Comparison of ENCODE assay signal across 26 mouse cellular contexts in the genomic region with DNA sequence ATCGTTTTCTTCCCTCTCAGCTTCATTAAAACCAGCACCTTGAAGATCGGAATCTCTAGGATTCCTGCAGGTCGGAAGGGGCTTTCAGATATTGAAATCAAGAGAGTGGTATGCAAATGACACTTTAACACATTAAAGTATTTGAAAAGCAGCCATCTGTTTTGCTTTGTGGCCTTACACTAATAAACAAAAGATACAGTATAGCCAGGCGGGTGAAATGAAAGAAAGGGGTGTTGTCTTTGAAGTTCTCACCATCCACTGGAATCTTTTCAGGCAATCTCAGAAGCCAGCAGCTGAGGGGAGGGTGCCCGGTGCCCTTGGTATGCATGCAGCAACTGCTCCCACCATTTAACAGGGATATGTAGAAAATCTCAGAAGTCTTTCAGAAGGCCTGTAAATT. TPM values are rescaled to one million over a fixed set of nuclear protein-coding genes. Genes with fewer than 3 reads are reported as not detected.
A peak's percentile ranks its signal among the peaks of the same experiment; 100 is the strongest.
DNase-seq lines count a peak whose midpoint lies in the region; ATAC-seq lines count a peak whose summit lies in the region.
"Had no signal": no experiment of that assay in that cellular context is flagged by ENCODE, and none has a peak within 500 bp of the region (broad histone marks: within the 10 kb centered on the region; RNA-seq: fewer than 3 reads in every experiment).

No protein-coding gene starts in this region.

- 17% methylated on average over 5 of the region's 5 CpGs for WGBS in hindbrain, embryonic 14.5 days
- WGBS in hindbrain, embryonic 13.5 days, result 9% methylated on average over 5 of the region's 5 CpGs
- WGBS in neural tube, embryonic 11.5 days, result 12% methylated on average over 5 of the region's 5 CpGs
- 49% methylated on average over 5 of the region's 5 CpGs for WGBS in neural tube, embryonic 15.5 days

- H3K4me1 ChIP-seq in hindbrain, embryonic 14.5 days (replicated peaks; ENCODE audit: control insufficient read depth, insufficient read depth, low read length), result peaks cover 6% of the 10 kb centered on the region
- H3K4me1 ChIP-seq in hindbrain, embryonic 13.5 days (replicated peaks), result peaks cover 25% of the 10 kb centered on the region
- H3K4me1 ChIP-seq in neural tube, embryonic 11.5 days (ENCODE audit: control insufficient read depth, insufficient read depth, low read length), result peaks cover 47% of the 10 kb centered on the region
- H3K4me1 ChIP-seq in neural tube, embryonic 15.5 days, result peaks cover 27% of the 10 kb centered on the region

- H3K9me3 ChIP-seq in hindbrain, embryonic 14.5 days (ENCODE audit: control insufficient read depth, low read length), result no peaks in the 10 kb centered on the region
- no peaks in the 10 kb centered on the region for H3K9me3 ChIP-seq in hindbrain, embryonic 13.5 days
- no peaks in the 10 kb centered on the region for H3K9me3 ChIP-seq in neural tube, embryonic 11.5 days (ENCODE audit: control insufficient read depth, low read length)
- H3K9me3 ChIP-seq in neural tube, embryonic 15.5 days (replicated peaks), result no peaks in the 10 kb centered on the region
- H3K9me3 ChIP-seq: G1E; heart, embryonic 15.5 days; hindbrain, embryonic 10.5 days had no signal

- DNase-seq in embryo, embryonic 10 days (ENCODE audit: low spot score), result peak; percentile 6
- DNase-seq in embryo, embryonic 11 days, result no peak
- peak; percentile 24 for DNase-seq in hindbrain, embryonic 14.5 days (ENCODE audit: low spot score)
- DNase-seq in neural tube, embryonic 11.5 days (ENCODE audit: low spot score), result peak; percentile 21
- DNase-seq in retina, embryonic 14.5 days (ENCODE audit: low spot score), result peak; percentile 38
- no peak for DNase-seq in left cerebral cortex, postnatal 4 days
- DNase-seq: adrenal gland, postnatal 10 days; B cell, adult 2 months; cerebellum, adult 11-12 months; cerebellum, adult 9-10 months; cerebellum, postnatal 25 days; gastrocnemius, postnatal 10 days; heart, adult 18-20 months; heart, postnatal 14 days had no signal

- no peaks in the 10 kb centered on the region for H3K36me3 ChIP-seq in hindbrain, embryonic 14.5 days (replicated peaks; ENCODE audit: control insufficient read depth, insufficient read depth)
- H3K36me3 ChIP-seq in hindbrain, embryonic 13.5 days, result no peaks in the 10 kb centered on the region
- no peaks in the 10 kb centered on the region for H3K36me3 ChIP-seq in neural tube, embryonic 11.5 days (ENCODE audit: control insufficient read depth, insufficient read depth, low read length)
- no peaks in the 10 kb centered on the region for H3K36me3 ChIP-seq in neural tube, embryonic 15.5 days
- H3K36me3 ChIP-seq: embryonic facial prominence, embryonic 13.5 days; forebrain, embryonic 12.5 days; G1E; heart, embryonic 15.5 days; hindbrain, embryonic 10.5 days had no signal

- peaks cover 93% of the 10 kb centered on the region for H3K27me3 ChIP-seq in hindbrain, embryonic 14.5 days (ENCODE audit: control insufficient read depth, insufficient read depth, low read length)
- H3K27me3 ChIP-seq in hindbrain, embryonic 13.5 days, result peaks cover 81% of the 10 kb centered on the region
- no peaks in the 10 kb centered on the region for H3K27me3 ChIP-seq in neural tube, embryonic 11.5 days (ENCODE audit: control insufficient read depth, insufficient read depth, low read length)
- peaks cover 22% of the 10 kb centered on the region for H3K27me3 ChIP-seq in neural tube, embryonic 15.5 days (replicated peaks)

- intact Hi-C loops in left cerebral cortex, postnatal 4 days (cut with DNase I), result no loop called here

- no peak overlapping the region for H3K27ac ChIP-seq in hindbrain, embryonic 14.5 days
- H3K27ac ChIP-seq in hindbrain, embryonic 13.5 days, result no peak overlapping the region
- peak overlapping the region; percentile 54; the same call in 1 of the 2 replicates for H3K27ac ChIP-seq in neural tube, embryonic 11.5 days (ENCODE audit: low read depth, low read length)
- no peak overlapping the region for H3K27ac ChIP-seq in neural tube, embryonic 15.5 days (replicated peaks)
- H3K27ac ChIP-seq: embryonic facial prominence, embryonic 13.5 days; forebrain, embryonic 12.5 days; heart, embryonic 15.5 days; hindbrain, embryonic 10.5 days had no signal

- ATAC-seq in hindbrain, embryonic 14.5 days (ENCODE audit: low FRiP score), result no peak
- no peak for ATAC-seq in hindbrain, embryonic 13.5 days (ENCODE audit: low FRiP score)
- no peak for ATAC-seq in neural tube, embryonic 11.5 days (ENCODE audit: insufficient read depth, low FRiP score, low TSS enrichment)
- ATAC-seq in neural tube, embryonic 15.5 days (ENCODE audit: low FRiP score), result no peak
- ATAC-seq: CD4-positive, CD25-positive, alpha-beta regulatory T cell, adult 4 months; forebrain, embryonic 16.5 days had no signal

- H3K4me2 ChIP-seq in hindbrain, embryonic 14.5 days (replicated peaks), result no peak overlapping the region
- H3K4me2 ChIP-seq in hindbrain, embryonic 13.5 days, result no peak overlapping the region
- peak overlapping the region; percentile 23; the same call in 1 of the 2 replicates for H3K4me2 ChIP-seq in neural tube, embryonic 11.5 days (ENCODE audit: low read depth)
- H3K4me2 ChIP-seq in neural tube, embryonic 15.5 days, result no peak overlapping the region
- H3K4me2 ChIP-seq: embryonic facial prominence, embryonic 13.5 days; forebrain, embryonic 12.5 days; heart, embryonic 11.5 days; heart, embryonic 15.5 days had no signal

- no peak overlapping the region for H3K4me3 ChIP-seq in hindbrain, embryonic 14.5 days (replicated peaks; ENCODE audit: low read length)
- no peak overlapping the region for H3K4me3 ChIP-seq in hindbrain, embryonic 13.5 days
- 0 out of 2 replicates have a peak overlapping the region, but pooled peaks have one; percentile 2 for H3K4me3 ChIP-seq in neural tube, embryonic 11.5 days (ENCODE audit: low read depth, low read length)
- no peak overlapping the region for H3K4me3 ChIP-seq in neural tube, embryonic 15.5 days (replicated peaks)
- H3K4me3 ChIP-seq: embryonic facial prominence, embryonic 13.5 days; forebrain, embryonic 12.5 days; heart, embryonic 15.5 days; hindbrain, embryonic 10.5 days had no signal

- H3K9ac ChIP-seq in hindbrain, embryonic 14.5 days, result no peak overlapping the region
- no peak overlapping the region for H3K9ac ChIP-seq in hindbrain, embryonic 13.5 days
- no peak overlapping the region for H3K9ac ChIP-seq in neural tube, embryonic 11.5 days (ENCODE audit: low read length)
- H3K9ac ChIP-seq in neural tube, embryonic 15.5 days (replicated peaks), result no peak overlapping the region
- H3K9ac ChIP-seq: embryonic facial prominence, embryonic 13.5 days; forebrain, embryonic 12.5 days; heart, embryonic 15.5 days had no signal

RNA-seq across cellular contexts. Expression of a gene that starts 4.1 kb away (rescaled TPM):
- 2.6 and 3.0 TPM in 2 replicates for polyA plus RNA-seq in hindbrain, embryonic 14.5 days (2014; fragmentation: Nextera tagmentation; extraction: Ambion mirVana)
- 1.5 and 2.0 TPM in 2 replicates for polyA plus RNA-seq in hindbrain, embryonic 13.5 days (2015; fragmentation: Nextera tagmentation; extraction: Ambion mirVana)
- 8.0 and 9.3 TPM in 2 replicates for polyA plus RNA-seq in neural tube, embryonic 11.5 days (2014; fragmentation: Nextera tagmentation; extraction: Ambion mirVana)
- polyA plus RNA-seq in neural tube, embryonic 15.5 days (2015; fragmentation: Nextera tagmentation; extraction: Ambion mirVana), result 1.1 and 1.3 TPM in 2 replicates
- not detected for total RNA-seq in left cerebral cortex, postnatal 4 days (2021)
- polyA plus RNA-seq: CD4-positive, CD25-positive, alpha-beta regulatory T cell, adult 4 months; cortical plate, adult 2 months; forebrain, embryonic 16.5 days; G1E had no signal

RNA-seq across cellular contexts. Expression of a gene that starts 10.6 kb away (rescaled TPM):
- 27.6 and 35.1 TPM in 2 replicates for polyA plus RNA-seq in hindbrain, embryonic 14.5 days (2014; fragmentation: Nextera tagmentation; extraction: Ambion mirVana)
- 39.1 and 40.2 TPM in 2 replicates for polyA plus RNA-seq in hindbrain, embryonic 13.5 days (2015; fragmentation: Nextera tagmentation; extraction: Ambion mirVana)
- polyA plus RNA-seq in neural tube, embryonic 11.5 days (2014; fragmentation: Nextera tagmentation; extraction: Ambion mirVana), result 36.0 and 37.5 TPM in 2 replicates
- polyA plus RNA-seq in neural tube, embryonic 15.5 days (2015; fragmentation: Nextera tagmentation; extraction: Ambion mirVana), result 7.2 and 12.0 TPM in 2 replicates
- total RNA-seq in left cerebral cortex, postnatal 4 days (2021), result not detected
- total RNA-seq: G1E had no signal
- polyA plus RNA-seq: CD4-positive, CD25-positive, alpha-beta regulatory T cell, adult 4 months; cortical plate, adult 2 months; forebrain, embryonic 12.5 days; forebrain, embryonic 16.5 days; frontal cortex, adult 2 months; G1E had no signal

RNA-seq across cellular contexts. Expression of a gene that starts 23.3 kb away (rescaled TPM):
- polyA plus RNA-seq in hindbrain, embryonic 14.5 days (2014; fragmentation: Nextera tagmentation; extraction: Ambion mirVana), result 4.1 and 5.0 TPM in 2 replicates
- 7.6 and 8.3 TPM in 2 replicates for polyA plus RNA-seq in hindbrain, embryonic 13.5 days (2015; fragmentation: Nextera tagmentation; extraction: Ambion mirVana)
- polyA plus RNA-seq in neural tube, embryonic 11.5 days (2014; fragmentation: Nextera tagmentation; extraction: Ambion mirVana), result 4.1 and 4.5 TPM in 2 replicates
- polyA plus RNA-seq in neural tube, embryonic 15.5 days (2015; fragmentation: Nextera tagmentation; extraction: Ambion mirVana), result 1.4 and 3.0 TPM in 2 replicates
- total RNA-seq in left cerebral cortex, postnatal 4 days (2021), result not detected
- total RNA-seq: heart, adult 18-20 months had no signal
- polyA plus RNA-seq: CD4-positive, CD25-positive, alpha-beta regulatory T cell, adult 4 months; cortical plate, adult 2 months; forebrain, embryonic 12.5 days; forebrain, embryonic 16.5 days; frontal cortex, adult 2 months; G1E had no signal

RNA-seq across cellular contexts. Expression of a gene that starts 37.5 kb away (rescaled TPM):
- polyA plus RNA-seq in hindbrain, embryonic 14.5 days (2014; fragmentation: Nextera tagmentation; extraction: Ambion mirVana), result 19.7 and 22.5 TPM in 2 replicates
- 14.5 and 14.8 TPM in 2 replicates for polyA plus RNA-seq in hindbrain, embryonic 13.5 days (2015; fragmentation: Nextera tagmentation; extraction: Ambion mirVana)
- 10.2 and 11.7 TPM in 2 replicates for polyA plus RNA-seq in neural tube, embryonic 11.5 days (2014; fragmentation: Nextera tagmentation; extraction: Ambion mirVana)
- 2.3 and 5.7 TPM in 2 replicates for polyA plus RNA-seq in neural tube, embryonic 15.5 days (2015; fragmentation: Nextera tagmentation; extraction: Ambion mirVana)
- not detected for total RNA-seq in left cerebral cortex, postnatal 4 days (2021)
- total RNA-seq: G1E had no signal
- polyA plus RNA-seq: CD4-positive, CD25-positive, alpha-beta regulatory T cell, adult 4 months; cortical plate, adult 2 months; forebrain, embryonic 12.5 days; forebrain, embryonic 16.5 days; frontal cortex, adult 2 months; G1E had no signal

RNA-seq across cellular contexts. Expression of a gene that starts 50.3 kb away (rescaled TPM):
- 175 and 180 TPM in 2 replicates for polyA plus RNA-seq in hindbrain, embryonic 14.5 days (2014; fragmentation: Nextera tagmentation; extraction: Ambion mirVana)
- polyA plus RNA-seq in hindbrain, embryonic 13.5 days (2015; fragmentation: Nextera tagmentation; extraction: Ambion mirVana), result 116 and 150 TPM in 2 replicates
- polyA plus RNA-seq in neural tube, embryonic 11.5 days (2014; fragmentation: Nextera tagmentation; extraction: Ambion mirVana), result 53.4 and 56.5 TPM in 2 replicates
- polyA plus RNA-seq in neural tube, embryonic 15.5 days (2015; fragmentation: Nextera tagmentation; extraction: Ambion mirVana), result 26.8 and 73.9 TPM in 2 replicates
- total RNA-seq in left cerebral cortex, postnatal 4 days (2021), result not detected
- polyA plus RNA-seq: CD4-positive, CD25-positive, alpha-beta regulatory T cell, adult 4 months; cortical plate, adult 2 months; forebrain, embryonic 12.5 days; forebrain, embryonic 16.5 days; frontal cortex, adult 2 months; G1E had no signal

Comparison
In these comparisons a context has a peak if more than half of its experiments do, and no peak if none do; other contexts are left out.
1. DNase-seq: peak in embryo, embryonic 10 days (single experiment), hindbrain, embryonic 14.5 days (single experiment), neural tube, embryonic 11.5 days (single experiment) and retina, embryonic 14.5 days (single experiment); none in embryo, embryonic 11 days (single experiment) and left cerebral cortex, postnatal 4 days (single experiment).